Mouse (Mus musculus) bone marrow macrophage, adult 2 months (primary cell): ENCODE results near the gene Cldn9. TPM values are rescaled to one million over a fixed set of nuclear protein-coding genes. Genes with fewer than 3 reads are reported as not detected.

ENCODE experiments used
- H3K27ac ChIP-seq: 2 replicates; pipeline ENCODE4 v1.5.1; 2012; ENCODE audit warnings: low read depth, low read length; ENCODE audit not compliant: insufficient read depth
- H3K4me1 ChIP-seq: 2 replicates; pipeline ENCODE4 v1.6.1; 2012; ENCODE audit warnings: low read length; ENCODE audit not compliant: control insufficient read depth, insufficient read depth
- H3K4me3 ChIP-seq: 2 replicates; pipeline ENCODE4 v1.5.1; 2012; ENCODE audit warnings: mild to moderate bottlenecking, low read length, moderate library complexity; ENCODE audit not compliant: insufficient read depth
- CTCF ChIP-seq: IDR thresholded peaks from 2 replicates; pipeline ENCODE4 v1.5.1; 2012; ENCODE audit warnings: low read depth, mild to moderate bottlenecking, low read length, moderate library complexity
- POLR2A ChIP-seq: IDR thresholded peaks from 2 replicates; pipeline ENCODE4 v1.6.1; 2012; ENCODE audit warnings: mild to moderate bottlenecking, low read depth, low read length, borderline replicate concordance
- polyA plus RNA-seq: library from polyadenylated mRNA; stranded (reverse); fragments of >200 nt; gene quantifications from 2 replicates; pipeline ENCODE4 v1.2.4, GENCODE M21; 2012; ENCODE audit not compliant: missing spikeins, insufficient read depth, insufficient read length

The Cldn9 gene
- polyA plus RNA-seq, 1 experiment, result not detected

- Histone ChIP-seq H3K27ac (no peak overlapping the region), H3K4me1 (no peaks in the 10 kb centered on the region), H3K4me3 (no peak overlapping the region)
- TF ChIP-seq POLR2A (no peak), CTCF (no peak)
These were observed 21.8 kb upstream of the Cldn9 start for GRCm38 (mm10) chr17:23705525-23706104.

GRCm38 (mm10) chr17:23704741-23705140 lies 20.9 kb upstream of the Cldn9 start:
- no peak overlapping the region for H3K27ac ChIP-seq
- H3K4me3 ChIP-seq, result no peak overlapping the region
- TF ChIP-seq CTCF, result no peak
- TF ChIP-seq POLR2A, result no peak
- H3K4me1 ChIP-seq, result no peaks in the 10 kb centered on the region

GRCm38 (mm10) chr17:23703301-23703700 lies 19.5 kb upstream of the Cldn9 start:
- Histone ChIP-seq H3K4me1 (no peaks in the 10 kb centered on the region), H3K4me3 (no peak overlapping the region), H3K27ac (no peak overlapping the region)
- TF ChIP-seq POLR2A (no peak), CTCF (no peak)

- no peak overlapping the region for H3K27ac ChIP-seq
- TF ChIP-seq CTCF, result no peak
- TF ChIP-seq POLR2A, result no peak
- peak overlapping the region; percentile 59 for H3K4me3 ChIP-seq
- no peaks in the 10 kb centered on the region for H3K4me1 ChIP-seq
These were observed 16.3 kb upstream of the Cldn9 start for GRCm38 (mm10) chr17:23700079-23700478.

- no peak overlapping the region for H3K27ac ChIP-seq
- TF ChIP-seq POLR2A (no peak), CTCF (no peak)
- H3K4me3 ChIP-seq, result peak overlapping the region; percentile 59
- H3K4me1 ChIP-seq, result no peaks in the 10 kb centered on the region
These were observed 15.6 kb upstream of the Cldn9 start for GRCm38 (mm10) chr17:23699131-23700077.

- H3K4me1 ChIP-seq, result no peaks in the 10 kb centered on the region
- no peak overlapping the region for H3K4me3 ChIP-seq
- TF ChIP-seq POLR2A (no peak), CTCF (no peak)
- no peak overlapping the region for H3K27ac ChIP-seq
These were observed 12.0 kb upstream of the Cldn9 start for GRCm38 (mm10) chr17:23695801-23696200.

GRCm38 (mm10) chr17:23694491-23694890 lies 10.7 kb upstream of the Cldn9 start:
- H3K27ac ChIP-seq, result no peak overlapping the region

GRCm38 (mm10) chr17:23683226-23683625 lies 600 bp downstream of the Cldn9 start:
- TF ChIP-seq POLR2A (no peak), CTCF (no peak)
- Histone ChIP-seq H3K4me3 (no peak overlapping the region), H3K4me1 (no peaks in the 10 kb centered on the region), H3K27ac (no peak overlapping the region)

More at GRCm38 (mm10) chr17:23694491-23694890, 10.7 kb upstream of the Cldn9 start:
- Histone ChIP-seq H3K4me1 (no peaks in the 10 kb centered on the region), H3K4me3 (no peak overlapping the region)
- no peak for TF ChIP-seq CTCF
- no peak for TF ChIP-seq POLR2A

- Histone ChIP-seq H3K4me3 (no peak overlapping the region), H3K4me1 (peaks cover 2% of the 10 kb centered on the region; the same call in 1 of the 2 replicates), H3K27ac (no peak overlapping the region)
- no peak for TF ChIP-seq POLR2A
- TF ChIP-seq CTCF, result no peak
These were observed 1.3 kb downstream of the Cldn9 start for GRCm38 (mm10) chr17:23682530-23682929.

- Histone ChIP-seq H3K27ac (no peak overlapping the region), H3K4me1 (peaks cover 3% of the 10 kb centered on the region; the same call in 1 of the 2 replicates), H3K4me3 (no peak overlapping the region)
- TF ChIP-seq CTCF (no peak), POLR2A (no peak)
These were observed 1.7 kb downstream of the Cldn9 start for GRCm38 (mm10) chr17:23682092-23682491.
